Mouse (Mus musculus) ES-E14 (cell line): ENCODE results near the gene Tfap4.

ENCODE experiments used
- CHD2 ChIP-seq: IDR thresholded peaks from 2 replicates; pipeline ENCODE4 v1.6.1; 2014; ENCODE audit warnings: mild to moderate bottlenecking, low read depth, low read length, inconsistent platforms
- MAFK ChIP-seq: IDR thresholded peaks from 2 replicates; pipeline ENCODE4 v1.6.1; 2014; ENCODE audit warnings: mild to moderate bottlenecking, low read depth, low read length, inconsistent platforms; ENCODE audit not compliant: insufficient read depth

DNA sequence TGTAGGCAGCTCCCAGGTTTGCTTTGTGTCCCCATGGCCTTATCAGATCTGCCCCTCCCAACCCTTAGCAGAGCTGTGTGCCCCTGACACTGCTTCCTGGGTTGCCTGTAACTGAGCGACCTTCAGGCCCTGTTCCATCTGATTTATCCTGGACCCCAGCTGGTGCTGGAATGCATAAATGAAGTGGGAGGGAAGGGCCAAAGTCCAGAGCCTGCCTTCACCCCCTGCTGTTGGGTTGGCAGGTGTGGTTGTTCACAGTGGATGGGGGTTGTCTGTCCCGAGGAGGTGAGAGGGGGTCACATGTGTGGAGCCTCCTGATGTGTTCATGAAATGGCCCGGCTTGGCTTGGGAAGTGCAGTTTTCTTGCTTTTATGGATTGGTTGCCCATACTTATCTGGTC, 42.5 kb upstream of the Tfap4 start:
- TF ChIP-seq CHD2 (no peak), MAFK (no peak)
